Mouse (Mus musculus) left cerebral cortex, adult 9 months (tissue): Measurements from ENCODE around the gene Ap1s2.

Experiments used
- DNase-seq, 2 experiments: peaks; one replicate each; pipeline ENCODE4 v3.0.0; 2022; ENCODE audit warnings: low spot score in 2 of 2

Gene Ap1s2

DNA sequence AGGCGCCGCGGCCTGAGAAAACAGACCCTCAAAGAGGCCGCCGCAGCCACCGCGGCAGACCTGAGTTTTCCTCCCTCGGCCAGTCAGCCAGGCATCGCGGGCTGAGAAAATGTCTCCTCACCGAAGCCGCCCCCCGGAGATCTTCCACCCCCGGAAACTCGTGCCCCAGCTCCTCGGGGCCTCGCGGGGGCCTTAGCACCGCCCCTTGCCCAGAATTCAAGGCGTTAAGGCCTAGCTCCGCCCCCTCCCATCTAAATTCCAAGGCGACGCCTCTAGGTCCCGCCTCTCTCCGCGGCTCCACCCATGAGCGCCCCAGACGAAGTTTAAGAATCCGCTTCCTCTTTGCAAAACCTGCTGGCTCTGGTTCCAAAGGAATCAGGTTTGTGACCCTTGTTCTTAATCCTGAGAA, 49.7 kb downstream of the Ap1s2 start, which contains the start of gene Zrsr2:
Gene Zrsr2, minus strand, starts transcription at position 195 of the 409 bp plus-strand sequence.
- DNase-seq: peak; percentile 62 to 66

GRCm38 (mm10) chrX:163981092-163981491, 72.3 kb downstream of the Ap1s2 start:
- no peak for DNase-seq

- DNase-seq: no peak
Observed at GRCm38 (mm10) chrX:163981500-163981899, 72.7 kb downstream of the Ap1s2 start.

DNA sequence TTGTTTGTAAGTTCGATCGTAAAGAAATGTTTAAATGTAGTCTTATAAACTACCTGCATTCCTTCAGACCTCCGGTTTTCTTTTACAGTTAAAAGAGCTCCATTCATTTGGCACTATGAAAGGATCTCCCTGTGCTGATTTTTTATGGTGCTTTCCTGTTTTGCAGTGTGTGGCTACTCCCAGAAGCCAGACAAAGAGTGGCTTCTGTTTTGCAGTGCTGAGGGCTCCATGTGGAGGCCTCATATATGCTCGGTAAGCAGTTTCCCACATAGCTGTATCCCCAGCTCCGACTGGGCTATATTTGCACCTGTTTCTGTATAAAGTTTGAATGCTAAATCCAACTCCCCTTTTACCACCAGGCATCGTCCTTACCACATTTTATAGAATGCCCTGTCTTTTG, 73.3 kb downstream of the Ap1s2 start:
- no peak for DNase-seq
